8 mouse cellular contexts compared by ENCODE assay signal in the genomic region with DNA sequence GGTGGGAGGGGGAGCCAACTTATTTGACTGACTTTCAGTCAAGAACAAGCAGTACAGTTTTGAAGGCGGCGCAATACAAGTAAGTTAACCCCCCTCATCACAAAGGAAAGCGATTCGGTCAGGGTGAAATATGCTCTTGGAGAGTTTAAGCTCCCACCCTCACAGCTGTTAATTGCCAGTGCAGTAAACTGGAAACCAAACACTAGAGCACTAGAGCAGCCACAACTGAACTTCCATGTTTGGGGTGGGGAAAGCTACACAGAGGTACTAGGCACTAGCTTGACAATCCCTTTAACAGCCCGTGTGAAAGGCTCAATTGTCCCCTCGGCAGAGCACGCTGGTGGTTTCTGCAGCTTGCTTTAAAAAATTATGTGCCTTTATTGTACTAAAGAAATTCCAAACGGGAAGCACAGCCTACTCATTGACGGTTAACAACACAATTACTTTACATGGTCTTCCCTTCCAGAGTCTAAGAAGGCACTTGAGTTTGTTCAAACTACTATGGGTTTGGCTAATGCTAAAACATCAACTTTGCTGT.
DNase-seq lines count a peak whose midpoint lies in the region; ATAC-seq lines count a peak whose summit lies in the region.

No protein-coding gene starts in this region.

- H3K27me3 ChIP-seq in lung, embryonic 15.5 days: no peaks in the 10 kb centered on the region
- H3K27me3 ChIP-seq in forebrain, embryonic 15.5 days: no peaks in the 10 kb centered on the region
- H3K27me3 ChIP-seq in limb, embryonic 15.5 days: 0 out of 2 replicates have a peak, but pooled peaks cover 3% of the 10 kb centered on the region
- no peaks in the 10 kb centered on the region for H3K27me3 ChIP-seq in stomach, embryonic 14.5 days (ENCODE audit: control insufficient read depth, insufficient read depth, low read length)

- peak overlapping the region; percentile 70 for H3K4me2 ChIP-seq in lung, embryonic 15.5 days
- peak overlapping the region; percentile 38 for H3K4me2 ChIP-seq in forebrain, embryonic 15.5 days (replicated peaks)
- peak overlapping the region; percentile 44 for H3K4me2 ChIP-seq in limb, embryonic 15.5 days
- H3K4me2 ChIP-seq in stomach, embryonic 14.5 days (replicated peaks; ENCODE audit: low read depth, low read length): peak overlapping the region; percentile 42

- H3K9me3 ChIP-seq in lung, embryonic 15.5 days: no peaks in the 10 kb centered on the region
- H3K9me3 ChIP-seq in forebrain, embryonic 15.5 days: no peaks in the 10 kb centered on the region
- H3K9me3 ChIP-seq in limb, embryonic 15.5 days: no peaks in the 10 kb centered on the region
- no peaks in the 10 kb centered on the region for H3K9me3 ChIP-seq in stomach, embryonic 14.5 days (ENCODE audit: control insufficient read depth, low read depth, low read length)

- intact Hi-C loops in left cerebral cortex, postnatal 4 days (cut with DNase I): no loop called here

- H3K27ac ChIP-seq in lung, embryonic 15.5 days: peak overlapping the region; percentile 83
- no peak overlapping the region for H3K27ac ChIP-seq in forebrain, embryonic 15.5 days (replicated peaks)
- peak overlapping the region; percentile 43; the same call in 1 of the 2 replicates for H3K27ac ChIP-seq in limb, embryonic 15.5 days
- H3K27ac ChIP-seq in stomach, embryonic 14.5 days (ENCODE audit: low read length): peak overlapping the region; percentile 48; the same call in 1 of the 2 replicates

- peaks cover 28% of the 10 kb centered on the region for H3K4me1 ChIP-seq in lung, embryonic 15.5 days
- H3K4me1 ChIP-seq in forebrain, embryonic 15.5 days: peaks cover 16% of the 10 kb centered on the region
- peaks cover 21% of the 10 kb centered on the region for H3K4me1 ChIP-seq in limb, embryonic 15.5 days
- peaks cover 22% of the 10 kb centered on the region for H3K4me1 ChIP-seq in stomach, embryonic 14.5 days (ENCODE audit: control insufficient read depth, insufficient read depth, low read length)

- WGBS in lung, embryonic 15.5 days: 26% methylated on average over 9 of the region's 9 CpGs
- 17% methylated on average over 9 of the region's 9 CpGs for WGBS in forebrain, embryonic 15.5 days
- WGBS in limb, embryonic 15.5 days: 25% methylated on average over 9 of the region's 9 CpGs
- 34% methylated on average over 9 of the region's 9 CpGs for WGBS in stomach, embryonic 14.5 days

- no peak for DNase-seq in lung, postnatal 4 days
- no peak for DNase-seq in left cerebral cortex, postnatal 4 days
- no peak for DNase-seq in layer of hippocampus, postnatal 36 days

- peak overlapping the region; percentile 41 for H3K4me3 ChIP-seq in lung, embryonic 15.5 days
- no peak overlapping the region; the same call in 1 of the 2 replicates for H3K4me3 ChIP-seq in forebrain, embryonic 15.5 days
- peak overlapping the region; percentile 35 for H3K4me3 ChIP-seq in limb, embryonic 15.5 days
- peak overlapping the region; percentile 22 for H3K4me3 ChIP-seq in stomach, embryonic 14.5 days (ENCODE audit: low read depth, low read length)

- no peak for ATAC-seq in lung, embryonic 15.5 days (ENCODE audit: borderline replicate concordance, extremely low read depth, low FRiP score, low TSS enrichment)
- no peak for ATAC-seq in forebrain, embryonic 15.5 days (replicated peaks)
- ATAC-seq in limb, embryonic 15.5 days (ENCODE audit: insufficient number of reproducible peaks, low FRiP score, low TSS enrichment, low read depth): peak; percentile 31; the same call in 1 of the 2 replicates
- ATAC-seq in stomach, embryonic 14.5 days (ENCODE audit: insufficient number of reproducible peaks, insufficient read depth, low FRiP score, low read depth): no peak
- no peak for ATAC-seq in activated CD4-positive, CD25-positive, alpha-beta regulatory T cell, adult 4 months

- peak overlapping the region; percentile 27; the same call in 1 of the 2 replicates for H3K9ac ChIP-seq in lung, embryonic 15.5 days
- H3K9ac ChIP-seq in forebrain, embryonic 15.5 days (replicated peaks): no peak overlapping the region
- no peak overlapping the region for H3K9ac ChIP-seq in limb, embryonic 15.5 days
- H3K9ac ChIP-seq in stomach, embryonic 14.5 days (replicated peaks; ENCODE audit: low read depth, low read length): no peak overlapping the region; the same call in 1 of the 2 replicates

- H3K36me3 ChIP-seq in lung, embryonic 15.5 days: no peaks in the 10 kb centered on the region
- no peaks in the 10 kb centered on the region for H3K36me3 ChIP-seq in forebrain, embryonic 15.5 days
- no peaks in the 10 kb centered on the region for H3K36me3 ChIP-seq in limb, embryonic 15.5 days
- no peaks in the 10 kb centered on the region for H3K36me3 ChIP-seq in stomach, embryonic 14.5 days (ENCODE audit: control insufficient read depth, insufficient read depth, low read length)
